Mouse (Mus musculus) G1E-ER4 (cell line): Measurements from ENCODE around the gene Cog8. TPM values are rescaled to one million over a fixed set of nuclear protein-coding genes. Genes with fewer than 3 reads are reported as not detected.

Experiments
- GATA1 ChIP-seq: IDR thresholded peaks from one replicate; pipeline ENCODE4 v1.8.0; 2012; ENCODE audit warnings: low read length, inconsistent platforms
- polyA plus RNA-seq: library from polyadenylated mRNA; stranded (reverse); fragments of >175 nt; gene quantifications from 2 replicates; pipeline ENCODE4 v1.2.3, GENCODE M21; 2012

Cog8 gene
- polyA plus RNA-seq, 1 experiment = 36.7 TPM

DNA sequence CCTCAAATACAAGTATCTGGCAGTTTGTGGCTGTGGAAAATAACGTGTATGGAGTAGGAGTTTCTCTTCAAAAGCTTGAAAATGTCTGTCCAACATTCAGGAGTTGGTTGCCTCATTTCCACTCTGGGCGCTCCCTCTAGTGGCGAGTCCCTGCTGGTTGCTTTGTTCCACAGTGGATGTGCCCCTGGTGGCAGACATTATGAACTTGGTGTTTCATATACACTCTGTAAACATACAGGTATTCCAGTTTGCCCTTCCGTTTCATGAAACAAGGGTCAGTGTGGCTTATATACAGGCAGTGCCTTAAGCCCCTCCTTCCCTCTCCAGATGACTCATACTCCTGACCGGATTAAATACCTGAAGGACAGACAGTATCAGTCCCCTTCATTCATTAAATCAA is 54.0 kb downstream of the Cog8 start:
- TF ChIP-seq GATA1 = no peak

DNA sequence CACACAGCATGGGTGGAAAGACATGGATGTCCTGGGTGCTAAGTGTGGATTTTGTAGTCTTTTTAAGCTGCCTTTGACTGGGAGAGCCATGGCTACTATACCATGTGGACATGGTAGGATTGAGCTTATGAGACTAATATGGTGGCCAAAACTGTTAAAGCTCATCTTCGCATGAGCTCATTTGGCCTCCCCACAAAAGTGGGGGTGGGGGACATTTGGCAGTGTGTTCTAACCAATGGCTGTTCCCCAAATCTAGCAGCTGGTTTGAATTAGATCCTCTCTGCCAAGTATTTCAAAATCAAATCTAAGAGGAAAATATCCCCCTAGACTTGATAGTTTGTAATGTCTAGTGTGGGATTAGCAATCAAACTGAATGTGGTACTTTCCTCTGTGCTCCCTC is 57.4 kb downstream of the Cog8 start:
- TF ChIP-seq GATA1 = no peak

DNA sequence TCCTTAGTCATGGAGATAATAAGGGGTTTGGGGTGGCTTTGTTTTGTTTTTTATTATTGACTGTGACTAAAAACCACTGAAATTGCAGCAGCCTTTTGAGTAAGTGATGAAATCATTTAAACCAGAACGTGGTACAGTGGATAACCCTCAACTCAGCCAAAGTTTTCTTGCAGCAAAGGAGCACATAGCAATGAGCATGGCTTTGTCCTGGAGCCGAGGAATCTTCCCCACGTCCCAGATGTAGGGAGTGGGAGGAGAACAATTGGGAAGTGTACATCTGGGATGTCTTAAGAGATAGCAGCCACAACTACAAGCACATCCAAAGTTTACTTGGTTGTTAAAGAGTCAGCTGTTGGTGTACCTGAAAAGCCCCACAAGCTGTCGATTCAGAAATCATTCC is 59.1 kb downstream of the Cog8 start:
- TF ChIP-seq GATA1 = no peak

Other genes with a start within 250 kb of the Cog8 start
- 0.01 and 0.11 TPM in 2 replicates for gene Has3, start 186.4 kb downstream of the Cog8 start, polyA plus RNA-seq
- gene Utp4, start 163.1 kb downstream of the Cog8 start, polyA plus RNA-seq = 20.3 and 25.0 TPM in 2 replicates
- 6.4 and 8.2 TPM in 2 replicates for gene Sntb2, start 120.9 kb downstream of the Cog8 start, polyA plus RNA-seq
- gene Vps4a, start 25.5 kb downstream of the Cog8 start, polyA plus RNA-seq = 19.5 and 34.1 TPM in 2 replicates
- gene Pdf, start 8.1 kb downstream of the Cog8 start, polyA plus RNA-seq = 8.1 and 13.1 TPM in 2 replicates
- 9.9 and 11.2 TPM in 2 replicates for gene Nip7, start 188 bp upstream of the Cog8 start, polyA plus RNA-seq
- gene Tmed6, start 9.0 kb upstream of the Cog8 start, polyA plus RNA-seq = not detected in 2 replicates
- 26.6 and 27.0 TPM in 2 replicates for gene Terf2, start 39.9 kb upstream of the Cog8 start, polyA plus RNA-seq
- 36.2 and 39.2 TPM in 2 replicates for gene Cyb5b, start 94.0 kb upstream of the Cog8 start, polyA plus RNA-seq
- gene Nfat5, start 236.8 kb upstream of the Cog8 start, polyA plus RNA-seq = 1.7 and 2.3 TPM in 2 replicates